Mouse (Mus musculus): ENCODE measurements at regions not wholly inside any gene's neighbourhood (a gene's known extent, or its start where the extent isn't known, plus 50 kb on each side); places are given as distances from the start of the nearest gene placed in this dataset.

- TF ChIP-seq POLR2A (IDR thresholded peaks at IDR 0.05; ENCODE audit: insufficient read depth, low read depth, low read length) (no peak), CTCF (IDR thresholded peaks at IDR 0.05; ENCODE audit: insufficient read depth, low read depth, low read length) (no peak)
Measured at GRCm38 (mm10) chr15:97607617-97608206, 97.9 kb downstream of the Rpap3 start.
